Mouse (Mus musculus) embryo, embryonic 11 days (tissue): ENCODE measurements around the gene Vmn1r93.
"Not testable (repeated sequence)": the region's sequence is repeated elsewhere in the genome, so short reads cannot be mapped to it uniquely, and the experiment has no call there.

ENCODE experiments used
- DNase-seq: peaks from one replicate; pipeline ENCODE4 v3.0.0-alpha.2; 2015

Vmn1r93 gene

DNA sequence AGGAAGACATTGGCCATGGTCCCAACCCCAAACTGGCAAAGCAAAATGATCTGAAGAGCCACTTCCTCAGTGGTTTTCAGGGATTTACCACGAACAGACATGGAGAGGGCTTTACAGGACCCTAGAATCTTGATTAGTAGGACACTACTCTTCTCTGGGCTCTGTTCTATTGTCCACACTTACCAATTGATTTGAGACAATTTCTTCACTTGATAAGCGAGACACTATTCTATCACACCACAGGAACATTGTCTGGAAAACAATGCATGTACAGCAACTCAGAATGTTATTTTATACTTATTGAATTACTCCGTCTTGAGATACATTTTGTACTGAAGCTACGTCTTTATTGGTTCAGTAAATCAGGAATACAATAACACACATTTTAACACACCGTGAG, at the start of gene Vmn1r93:
TSS of gene Vmn1r93 (minus strand) at position 101 of the 400 bp plus-strand sequence.
- not testable (repeated sequence) for DNase-seq

- DNase-seq, result not testable (repeated sequence)
Measured at GRCm38 (mm10) chr7:20168277-20168676, 29.4 kb upstream of the Vmn1r93 start, which contains the start of gene Vmn1r94. Gene Vmn1r94, minus strand, starts transcription at chr7:20168377.

DNA sequence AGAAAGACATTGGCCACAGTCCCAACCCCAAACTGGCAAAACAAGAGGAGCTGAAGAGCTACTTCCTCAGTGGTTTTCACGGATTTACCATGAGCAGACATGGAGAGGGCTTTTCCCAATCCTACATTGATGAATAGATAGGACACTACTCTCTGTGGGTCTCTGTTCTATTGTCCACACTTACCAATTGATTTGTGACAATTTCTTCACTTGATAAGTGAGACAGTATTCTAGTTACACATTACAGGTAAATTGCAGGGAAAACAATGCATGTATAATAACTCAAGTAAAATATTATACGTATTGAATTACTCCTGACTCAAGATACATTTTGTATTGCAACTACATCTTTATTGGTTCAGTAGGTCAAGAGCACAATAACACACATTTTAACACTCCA, 16.4 kb downstream of the Vmn1r93 start, which contains the start of gene Gm16442:
TSS of gene Gm16442 (minus strand) at position 101 of the 400 bp plus-strand sequence.
- not testable (repeated sequence) for DNase-seq

- DNase-seq, result not testable (repeated sequence)
Measured at GRCm38 (mm10) chr7:20099380-20099779, 39.5 kb downstream of the Vmn1r93 start, which contains the start of gene Vmn1r91. Gene Vmn1r91, plus strand, starts transcription at chr7:20099680.
